Mouse (Mus musculus): Measurements from ENCODE around the gene Tbx5. TPM values are rescaled to one million over a fixed set of nuclear protein-coding genes. Genes with fewer than 3 reads are reported as not detected.

The Tbx5 gene
- polyA plus RNA-seq, 1 experiment from 2014 or later = not detected

DNA sequence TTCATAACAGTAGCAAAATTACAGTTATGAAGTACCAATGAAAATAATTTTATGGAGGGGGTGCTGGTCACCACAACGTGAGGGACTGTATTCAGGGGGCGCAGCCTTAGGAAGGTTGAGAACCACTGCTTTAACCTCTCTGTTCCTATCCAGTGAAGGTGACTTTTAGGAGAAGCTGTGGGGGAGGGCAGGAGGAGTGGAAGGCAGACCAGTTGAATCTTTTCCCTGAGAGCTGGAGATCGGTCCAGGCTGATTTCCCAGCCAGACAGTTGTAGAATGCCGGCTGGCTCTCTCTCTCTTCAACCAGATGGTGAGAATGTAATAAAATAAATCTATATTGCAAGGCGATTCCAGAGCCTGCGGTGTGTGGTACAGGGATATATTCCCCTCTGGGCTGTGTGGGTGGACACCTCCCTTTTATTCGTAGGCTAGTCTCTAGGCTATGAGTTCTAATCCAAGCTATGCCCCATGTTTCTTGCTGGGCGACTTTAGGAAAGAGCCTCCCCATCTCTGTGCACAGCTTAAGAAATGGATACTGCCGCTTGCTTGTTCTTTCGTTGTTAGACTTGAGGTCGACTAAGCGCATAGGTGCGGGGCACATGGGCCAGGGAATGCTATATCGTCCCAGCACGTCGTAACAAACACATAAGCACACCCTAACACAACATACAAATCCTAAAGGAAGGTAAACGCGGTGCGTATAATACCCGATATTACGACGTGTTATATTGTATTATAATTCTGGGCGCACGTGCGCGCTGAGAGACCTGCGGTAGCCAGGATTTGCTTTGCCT, 29.7 kb upstream of the Tbx5 start:
- H3K9ac ChIP-seq = no peak overlapping the region
- 2% methylated on average over 27 of the region's 27 CpGs for WGBS
- no peaks in the 10 kb centered on the region for H3K4me1 ChIP-seq (replicated peaks)
- H3K36me3 ChIP-seq = no peaks in the 10 kb centered on the region
- no peak overlapping the region for H3K27ac ChIP-seq
- no peak overlapping the region for H3K4me3 ChIP-seq
- H3K27me3 ChIP-seq = peaks cover 100% of the 10 kb centered on the region
- no peaks in the 10 kb centered on the region; the same call in 1 of the 2 replicates for H3K9me3 ChIP-seq
- H3K4me2 ChIP-seq = no peak overlapping the region
- ATAC-seq (ENCODE audit: low FRiP score) = no peak

GRCm38 (mm10) chr5:119803411-119804251, 28.8 kb upstream of the Tbx5 start:
- ATAC-seq (ENCODE audit: low FRiP score) = no peak
- Histone ChIP-seq H3K9me3 (no peaks in the 10 kb centered on the region; the same call in 1 of the 2 replicates), H3K27ac (no peak overlapping the region), H3K4me2 (no peak overlapping the region), H3K27me3 (peaks cover 100% of the 10 kb centered on the region), H3K4me1 (replicated peaks) (no peaks in the 10 kb centered on the region), H3K9ac (no peak overlapping the region), H3K36me3 (no peaks in the 10 kb centered on the region), H3K4me3 (no peak overlapping the region)
- WGBS = under 1% methylated on average over 64 of the region's 64 CpGs

GRCm38 (mm10) chr5:119804301-119805039, 28.0 kb upstream of the Tbx5 start:
- Histone ChIP-seq H3K4me3 (no peak overlapping the region), H3K9ac (no peak overlapping the region)

DNA sequence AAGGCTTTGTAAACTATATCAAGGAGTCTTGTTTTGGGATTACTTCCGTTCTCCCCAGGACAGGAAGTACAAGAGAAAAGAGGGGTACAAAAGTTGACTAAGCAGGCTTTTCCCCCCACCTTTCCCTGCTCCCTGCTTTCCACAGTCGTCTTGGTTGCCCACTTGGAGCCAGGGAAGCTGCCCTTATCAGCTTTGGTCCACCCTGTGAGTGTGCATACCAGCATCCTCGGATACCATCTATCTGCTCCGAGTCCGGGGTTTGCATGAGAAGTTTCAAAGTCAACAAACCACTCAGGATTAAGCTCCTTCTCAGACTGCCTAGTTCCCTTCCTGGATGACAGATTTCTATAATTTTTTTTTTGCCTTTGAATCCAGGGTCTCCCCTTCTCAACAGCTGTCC, 26.8 kb upstream of the Tbx5 start:
- no peak overlapping the region for H3K9ac ChIP-seq
- WGBS = 5% methylated on average over 5 of the region's 5 CpGs
- no peaks in the 10 kb centered on the region for H3K4me1 ChIP-seq (replicated peaks)
- H3K27ac ChIP-seq = no peak overlapping the region
- no peak overlapping the region for H3K4me2 ChIP-seq
- H3K36me3 ChIP-seq = no peaks in the 10 kb centered on the region
- ATAC-seq (ENCODE audit: low FRiP score) = no peak
- H3K4me3 ChIP-seq = no peak overlapping the region
- H3K9me3 ChIP-seq = no peaks in the 10 kb centered on the region; the same call in 1 of the 2 replicates
- peaks cover 100% of the 10 kb centered on the region for H3K27me3 ChIP-seq

More at GRCm38 (mm10) chr5:119804301-119805039, 28.0 kb upstream of the Tbx5 start:
- Histone ChIP-seq H3K4me1 (replicated peaks) (no peaks in the 10 kb centered on the region), H3K4me2 (no peak overlapping the region), H3K36me3 (no peaks in the 10 kb centered on the region), H3K27me3 (peaks cover 100% of the 10 kb centered on the region), H3K9me3 (no peaks in the 10 kb centered on the region; the same call in 1 of the 2 replicates), H3K27ac (no peak overlapping the region)
- WGBS = under 1% methylated on average over 35 of the region's 35 CpGs
- no peak for ATAC-seq (ENCODE audit: low FRiP score)

DNA sequence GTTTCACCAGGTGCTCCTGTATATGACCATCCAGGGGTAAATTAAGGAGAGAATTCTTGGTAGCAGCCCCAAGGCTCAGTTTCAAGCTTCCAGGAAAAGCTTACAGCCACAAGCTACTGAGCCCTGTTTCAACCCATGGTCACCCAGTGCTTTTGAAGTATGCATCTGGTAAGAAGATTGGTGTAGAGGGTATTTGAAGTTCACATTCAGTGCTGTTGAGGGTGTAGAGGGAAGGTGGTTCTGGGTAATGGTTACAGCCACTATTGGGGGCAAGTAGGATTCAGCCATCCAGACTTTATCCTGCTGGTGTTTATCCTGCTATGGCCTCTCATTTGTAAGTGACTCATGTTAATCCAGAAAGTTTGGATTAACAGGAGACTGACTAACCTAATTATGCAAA, 26.0 kb upstream of the Tbx5 start:
- no peak overlapping the region for H3K9ac ChIP-seq
- no peak for ATAC-seq (ENCODE audit: low FRiP score)
- no peaks in the 10 kb centered on the region; the same call in 1 of the 2 replicates for H3K9me3 ChIP-seq
- no peak overlapping the region for H3K27ac ChIP-seq
- no peaks in the 10 kb centered on the region for H3K36me3 ChIP-seq
- H3K4me2 ChIP-seq = no peak overlapping the region
- H3K27me3 ChIP-seq = peaks cover 100% of the 10 kb centered on the region
- no peaks in the 10 kb centered on the region for H3K4me1 ChIP-seq (replicated peaks)
- no peak overlapping the region for H3K4me3 ChIP-seq

DNA sequence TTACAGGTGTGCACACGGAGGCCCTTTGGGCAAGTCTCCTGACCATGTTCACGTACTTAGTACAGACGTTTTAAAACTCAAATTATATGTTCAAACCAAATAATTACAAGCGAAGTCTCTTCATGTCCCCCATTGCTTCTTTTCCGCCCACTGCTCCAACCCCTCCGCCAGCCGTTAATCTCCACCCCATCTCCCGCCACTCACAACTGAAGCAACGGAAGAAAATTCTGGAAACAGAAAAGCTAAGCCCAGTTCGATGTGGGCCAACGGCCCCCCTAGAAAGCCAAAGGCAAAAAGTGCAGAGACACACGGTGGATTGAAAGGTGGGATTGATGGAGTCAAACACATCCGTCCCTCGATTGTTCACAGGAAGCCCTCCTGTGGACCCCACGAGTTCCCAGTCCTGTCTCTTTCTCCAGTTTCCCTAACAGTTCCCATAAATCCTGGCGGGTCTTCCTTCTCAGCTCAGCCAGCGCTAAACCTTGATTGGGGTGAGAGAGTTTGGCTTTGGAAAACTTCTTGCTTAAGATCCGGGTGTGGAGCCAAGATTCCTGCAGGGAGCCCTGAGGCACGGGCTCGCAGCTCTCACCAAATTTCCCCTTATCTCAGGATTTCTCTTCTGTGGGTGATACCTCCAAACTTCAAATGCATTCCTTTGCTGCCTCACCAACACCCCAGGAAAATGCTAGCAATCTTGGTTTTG, 24.8 kb upstream of the Tbx5 start:
- Histone ChIP-seq H3K27me3 (peaks cover 99% of the 10 kb centered on the region), H3K9me3 (no peaks in the 10 kb centered on the region), H3K4me2 (no peak overlapping the region), H3K27ac (no peak overlapping the region), H3K4me1 (replicated peaks) (no peaks in the 10 kb centered on the region), H3K4me3 (no peak overlapping the region), H3K9ac (no peak overlapping the region), H3K36me3 (no peaks in the 10 kb centered on the region)
- no peak for ATAC-seq (ENCODE audit: low FRiP score)
- WGBS = 2% methylated on average over 20 of the region's 20 CpGs

- H3K4me3 ChIP-seq = no peak overlapping the region
- ATAC-seq (ENCODE audit: low FRiP score) = no peak
- no peak overlapping the region for H3K27ac ChIP-seq
- 39% methylated on average over 6 of the region's 6 CpGs for WGBS
- H3K36me3 ChIP-seq = no peaks in the 10 kb centered on the region
- H3K4me1 ChIP-seq (replicated peaks) = no peaks in the 10 kb centered on the region
- H3K4me2 ChIP-seq = no peak overlapping the region
- no peak overlapping the region for H3K9ac ChIP-seq
- H3K27me3 ChIP-seq = peaks cover 98% of the 10 kb centered on the region
- H3K9me3 ChIP-seq = no peaks in the 10 kb centered on the region
These were observed 23.8 kb upstream of the Tbx5 start for GRCm38 (mm10) chr5:119808713-119809112.

- Histone ChIP-seq H3K27ac (no peak overlapping the region), H3K9ac (no peak overlapping the region), H3K4me1 (replicated peaks) (no peaks in the 10 kb centered on the region), H3K27me3 (peaks cover 89% of the 10 kb centered on the region), H3K4me3 (no peak overlapping the region), H3K9me3 (no peaks in the 10 kb centered on the region), H3K36me3 (no peaks in the 10 kb centered on the region), H3K4me2 (no peak overlapping the region)
- ATAC-seq (ENCODE audit: low FRiP score) = no peak
- 70% methylated on average over 12 of the region's 12 CpGs for WGBS
These were observed 21.3 kb upstream of the Tbx5 start for GRCm38 (mm10) chr5:119810994-119811690.

- Histone ChIP-seq H3K4me1 (replicated peaks) (no peaks in the 10 kb centered on the region), H3K4me2 (no peak overlapping the region), H3K27ac (no peak overlapping the region), H3K27me3 (peaks cover 85% of the 10 kb centered on the region), H3K36me3 (no peaks in the 10 kb centered on the region), H3K4me3 (no peak overlapping the region), H3K9ac (no peak overlapping the region), H3K9me3 (no peaks in the 10 kb centered on the region)
- 51% methylated on average over 1 of the region's 1 CpGs for whole genome bisulfite sequencing
- ATAC-seq (ENCODE audit: low FRiP score) = no peak
These were observed 17.2 kb upstream of the Tbx5 start for GRCm38 (mm10) chr5:119815247-119815646.

DNA sequence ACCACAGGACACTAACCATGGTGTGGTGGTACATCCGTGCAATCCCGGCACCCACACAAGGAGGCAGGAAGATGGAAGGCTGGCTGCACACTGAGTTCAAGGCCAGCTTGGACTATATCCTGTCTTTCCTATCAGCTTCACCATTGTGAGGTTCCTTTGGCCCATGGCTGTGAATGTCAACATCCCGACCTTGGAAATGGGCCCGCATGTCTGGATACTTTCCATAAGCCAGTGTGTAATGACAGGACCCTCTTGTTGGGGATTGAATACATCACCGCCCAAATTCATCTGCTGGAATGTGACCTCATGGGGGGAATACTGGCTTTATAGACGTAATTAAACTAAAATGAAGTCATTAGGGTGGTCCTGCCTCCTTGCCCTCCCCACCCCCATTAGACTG, 12.0 kb upstream of the Tbx5 start:
- ATAC-seq (ENCODE audit: low FRiP score) = no peak
- H3K27me3 ChIP-seq = peaks cover 94% of the 10 kb centered on the region
- no peaks in the 10 kb centered on the region for H3K4me1 ChIP-seq (replicated peaks)
- no peaks in the 10 kb centered on the region for H3K9me3 ChIP-seq
- H3K4me2 ChIP-seq = no peak overlapping the region
- no peak overlapping the region for H3K4me3 ChIP-seq
- no peak overlapping the region for H3K27ac ChIP-seq
- no peaks in the 10 kb centered on the region for H3K36me3 ChIP-seq
- H3K9ac ChIP-seq = no peak overlapping the region
- 85% methylated on average over 6 of the region's 6 CpGs for WGBS

- no peaks in the 10 kb centered on the region for H3K36me3 ChIP-seq
- H3K4me1 ChIP-seq (replicated peaks) = no peaks in the 10 kb centered on the region
- no peak overlapping the region for H3K9ac ChIP-seq
- no peaks in the 10 kb centered on the region for H3K9me3 ChIP-seq
- no peak overlapping the region for H3K4me3 ChIP-seq
- ATAC-seq (ENCODE audit: low FRiP score) = no peak
- H3K27me3 ChIP-seq = peaks cover 94% of the 10 kb centered on the region
- 50% methylated on average over 2 of the region's 2 CpGs for WGBS
- H3K4me2 ChIP-seq = no peak overlapping the region
- no peak overlapping the region for H3K27ac ChIP-seq
These were observed 11.0 kb upstream of the Tbx5 start for GRCm38 (mm10) chr5:119821506-119821905.
